Mouse (Mus musculus): ENCODE data around the gene Tlnrd1. TPM values are rescaled to one million over a fixed set of nuclear protein-coding genes. Genes with fewer than 3 reads are reported as not detected.

Tlnrd1 gene
- total RNA-seq (2023): 10 to 100 TPM; 24.1 to 28.9 TPM

GRCm38 (mm10) chr7:83884021-83884658 is at the start of gene Tlnrd1, which contains the start of gene Mesd:
Tlnrd1 (minus strand) TSS chr7:83884305.
Mesd (plus strand) TSS chr7:83884466.

Other genes with a start within 250 kb of the Tlnrd1 start
- 100 to 1,000 TPM; 193 to 209 TPM for gene Il16, start 138.6 kb downstream of the Tlnrd1 start, total RNA-seq (2023)
- gene Cfap161, start 89.4 kb downstream of the Tlnrd1 start, total RNA-seq (2023): under 1 TPM in 1 of 2 experiments, not detected in 1; 0.76 TPM
- gene Mesd, start 161 bp upstream of the Tlnrd1 start, total RNA-seq (2023): 10 to 100 TPM; 35.3 to 39.5 TPM
- not detected for gene Cemip, start 202.2 kb upstream of the Tlnrd1 start, total RNA-seq (2023)

Data from monocyte, adult 59 days (primary cell).